Comparison of ENCODE assay signal across 8 mouse cellular contexts in the genomic region with DNA sequence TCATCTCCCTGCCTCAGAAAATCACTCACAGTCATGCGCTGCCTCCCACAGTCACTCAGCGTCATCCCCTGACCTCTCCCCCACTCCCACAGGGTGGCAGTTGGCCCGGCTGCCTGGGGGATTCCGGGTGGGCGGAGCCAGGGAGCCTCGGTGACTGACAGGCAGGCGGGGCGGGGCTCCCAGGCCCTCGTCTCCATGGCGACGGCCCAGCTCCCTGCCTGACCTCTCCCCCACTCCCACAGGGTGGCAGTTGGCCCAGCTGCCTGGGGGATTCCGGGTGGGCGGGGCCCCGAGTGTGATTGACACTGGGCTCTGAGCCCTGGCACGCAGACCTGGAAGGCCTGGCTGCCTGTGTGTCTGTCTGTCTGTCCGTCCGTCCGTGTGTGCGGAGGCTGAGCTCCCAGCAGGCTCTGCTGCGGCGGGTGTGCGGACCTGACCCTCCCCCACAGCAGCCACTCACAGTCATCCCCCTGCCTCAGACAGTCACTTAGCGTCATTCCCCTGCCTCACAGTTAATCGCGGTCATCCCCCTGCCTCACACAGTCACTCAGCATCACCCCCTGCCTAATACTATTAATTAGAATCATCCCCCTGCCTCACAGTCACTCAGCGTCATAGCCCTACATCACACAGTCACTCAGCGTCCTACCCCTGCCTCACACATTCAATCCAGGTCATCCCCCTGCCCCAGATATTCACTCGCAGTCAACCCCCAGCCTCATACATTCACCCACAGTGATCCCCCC. TPM values are rescaled to one million over a fixed set of nuclear protein-coding genes. Genes with fewer than 3 reads are reported as not detected.
DNase-seq lines count a peak whose midpoint lies in the region.
"Not testable (repeated sequence)": the region's sequence is repeated elsewhere in the genome, so short reads cannot be mapped to it uniquely, and the experiment has no call there.

No protein-coding gene starts in this region.

- intact Hi-C loops in left cerebral cortex, postnatal 36 days (cut with DNase I): not testable (repeated sequence)

- DNase-seq in adrenal gland, adult 2 months: peak; percentile 98
- DNase-seq in embryo, embryonic 9.5 days (ENCODE audit: extremely low spot score): peak; percentile 25
- peak; percentile 100 for DNase-seq in heart, adult 11 months
- peak; percentile 99 for DNase-seq in kidney, adult 11 months
- peak; percentile 95 to 96 for DNase-seq in left cerebral cortex, postnatal 36 days (ENCODE audit: low spot score in 2 of 2)
- peak; percentile 100 for DNase-seq in mesoderm, embryonic 11.5 days (ENCODE audit: low read depth, low spot score)
- DNase-seq in right cerebral cortex, postnatal 36 days (ENCODE audit: low spot score in 2 of 2): peak; percentile 96
- peak; percentile 100 for DNase-seq in urinary bladder, postnatal 25 days (ENCODE audit: low spot score)

RNA-seq across cellular contexts. Expression of a gene that starts 18.2 kb away (rescaled TPM):
- total RNA-seq in adrenal gland, adult 2 months (2021): 100 to 1,000 TPM in 1 of 2 experiments, 10 to 100 TPM in 1; 67.4 to 241 TPM
- polyA plus RNA-seq in adrenal gland, adult 2 months (2012; rRNA removed): 957 and 2,016 TPM in 2 replicates
- total RNA-seq in left cerebral cortex, postnatal 36 days (2021): 100 to 1,000 TPM; 169 to 228 TPM

Comparison
In these comparisons a context has a peak if more than half of its experiments do, and no peak if none do; other contexts are left out.
1. Peak in every context shown above with its lines: DNase-seq.
2. DNase-seq: peak in every context shown above with its lines; median percentile 100 in heart, adult 11 months; 100 in mesoderm, embryonic 11.5 days; 100 in urinary bladder, postnatal 25 days; 99 in kidney, adult 11 months; 98 in adrenal gland, adult 2 months; 96 in right cerebral cortex, postnatal 36 days; 96 in left cerebral cortex, postnatal 36 days; 25 in embryo, embryonic 9.5 days.